Mouse (Mus musculus): ENCODE measurements around the gene Zfp212. TPM values are rescaled to one million over a fixed set of nuclear protein-coding genes. Genes with fewer than 3 reads are reported as not detected.
A peak's percentile ranks its signal among the peaks of the same experiment; 100 is the strongest.

Zfp212 gene
- 10 to 100 TPM; 14.6 to 15.2 TPM for polyA plus RNA-seq (2017; shearing (Covaris generic))

- ATAC-seq, result peak; percentile 88
Observed at GRCm38 (mm10) chr6:47920447-47921340, at the start of gene Zfp212. Gene Zfp212, plus strand, starts transcription at chr6:47920476.

- no peak for ATAC-seq
Observed at GRCm38 (mm10) chr6:47872266-47872665, 48.0 kb upstream of the Zfp212 start.

GRCm38 (mm10) chr6:47877058-47877457, 43.2 kb upstream of the Zfp212 start, which contains the start of gene Zfp282:
Gene Zfp282, plus strand, starts transcription at chr6:47877204.
- ATAC-seq, result no peak

- peak; percentile 75 for ATAC-seq
Observed at GRCm38 (mm10) chr6:47877461-47878132, 42.7 kb upstream of the Zfp212 start.

GRCm38 (mm10) chr6:47878133-47878514, 42.2 kb upstream of the Zfp212 start:
- peak; percentile 13 for ATAC-seq

- no peak for ATAC-seq
Observed at GRCm38 (mm10) chr6:47878593-47878992, 41.7 kb upstream of the Zfp212 start.

GRCm38 (mm10) chr6:47879049-47879716, 41.1 kb upstream of the Zfp212 start:
- no peak for ATAC-seq

GRCm38 (mm10) chr6:47880166-47880565, 40.1 kb upstream of the Zfp212 start:
- ATAC-seq, result no peak

- no peak for ATAC-seq
Observed at GRCm38 (mm10) chr6:47888812-47889383, 31.4 kb upstream of the Zfp212 start.

- ATAC-seq, result no peak
Observed at GRCm38 (mm10) chr6:47899416-47899815, 20.9 kb upstream of the Zfp212 start.

- no peak for ATAC-seq
Observed at GRCm38 (mm10) chr6:47903587-47903986, 16.7 kb upstream of the Zfp212 start.

- no peak for ATAC-seq
Observed at GRCm38 (mm10) chr6:47904361-47904760, 15.9 kb upstream of the Zfp212 start.

- ATAC-seq, result no peak
Observed at GRCm38 (mm10) chr6:47904917-47905695, 15.2 kb upstream of the Zfp212 start.

- no peak for ATAC-seq
Observed at GRCm38 (mm10) chr6:47906326-47906725, 13.9 kb upstream of the Zfp212 start.

GRCm38 (mm10) chr6:47909007-47909406, 11.3 kb upstream of the Zfp212 start:
- ATAC-seq, result no peak

GRCm38 (mm10) chr6:47911650-47912049, 8.6 kb upstream of the Zfp212 start:
- ATAC-seq, result no peak

- ATAC-seq, result no peak
Observed at GRCm38 (mm10) chr6:47912991-47913390, 7.3 kb upstream of the Zfp212 start.

GRCm38 (mm10) chr6:47917051-47917450, 3.2 kb upstream of the Zfp212 start:
- no peak for ATAC-seq

- ATAC-seq, result no peak
Observed at GRCm38 (mm10) chr6:47918768-47919274, 1.5 kb upstream of the Zfp212 start.

GRCm38 (mm10) chr6:47919646-47920446, 430 bp upstream of the Zfp212 start:
- no peak for ATAC-seq

GRCm38 (mm10) chr6:47942461-47942860, 22.2 kb downstream of the Zfp212 start:
- no peak for ATAC-seq
